Mouse (Mus musculus) olfactory bulb, adult 2 months (tissue): ENCODE data around the gene Meltf.

Source experiments
- CTCF ChIP-seq: fragments of 200-500 bp; IDR thresholded peaks from 2 replicates; pipeline ENCODE4 v1.5.1; 2012; ENCODE audit warnings: low read depth, mild to moderate bottlenecking, low read length, moderate library complexity; ENCODE audit not compliant: insufficient read depth
- POLR2A ChIP-seq: fragments of 200-500 bp; IDR thresholded peaks from 2 replicates; pipeline ENCODE4 v1.6.1; 2012; ENCODE audit warnings: mild to moderate bottlenecking, low read depth, low read length, moderate library complexity; ENCODE audit not compliant: insufficient read depth

DNA sequence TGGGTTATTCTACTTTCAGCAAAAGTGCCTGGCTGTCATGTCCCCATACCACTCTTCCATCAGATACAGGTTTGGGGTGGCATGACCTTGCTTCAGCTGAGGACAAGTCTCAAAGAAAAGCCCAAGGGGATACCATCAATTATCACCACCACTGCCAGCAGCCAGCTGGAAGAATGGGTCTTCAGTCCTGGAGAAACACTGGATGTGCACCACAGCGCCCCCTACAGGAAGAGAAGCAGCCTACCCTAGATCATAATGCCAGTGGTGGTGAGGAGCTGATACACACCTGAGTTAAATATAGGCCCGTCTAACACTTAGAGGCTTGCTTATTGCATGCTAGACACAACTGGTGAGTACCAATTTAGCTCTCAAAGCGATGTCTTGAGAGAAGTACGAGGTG is 26.7 kb downstream of the Meltf start:
- TF ChIP-seq POLR2A (no peak), CTCF (no peak)
